Mouse (Mus musculus) small intestine, adult 2 months (tissue): ENCODE results near the gene Polr1b. TPM values are rescaled to one million over a fixed set of nuclear protein-coding genes. Genes with fewer than 3 reads are reported as not detected.

Source experiments
- H3K27ac ChIP-seq: fragments of 200-500 bp; 2 replicates; pipeline ENCODE4 v1.5.1; 2012; ENCODE audit warnings: low read depth, low read length, control low read depth, inconsistent platforms; ENCODE audit not compliant: insufficient read depth
- H3K27me3 ChIP-seq: fragments of 200-500 bp; 2 replicates; pipeline ENCODE4 v1.6.1; 2012; ENCODE audit warnings: mild to moderate bottlenecking, moderate library complexity, low read length, inconsistent platforms; ENCODE audit not compliant: control insufficient read depth, insufficient read depth
- H3K36me3 ChIP-seq: fragments of 200-500 bp; 2 replicates; pipeline ENCODE4 v1.6.1; 2012; ENCODE audit warnings: mild to moderate bottlenecking, low read length, control low read depth, inconsistent platforms; ENCODE audit not compliant: control insufficient read depth, insufficient read depth
- H3K4me1 ChIP-seq: fragments of 200-500 bp; 2 replicates; pipeline ENCODE4 v1.6.1; 2012; ENCODE audit warnings: low read length, inconsistent platforms, mixed read lengths; ENCODE audit not compliant: control insufficient read depth, insufficient read depth, insufficient read length
- H3K4me3 ChIP-seq: fragments of 200-500 bp; 2 replicates; pipeline ENCODE4 v1.5.1; 2012; ENCODE audit warnings: low read depth, mild to moderate bottlenecking, control low read depth, inconsistent platforms, low read length, moderate library complexity
- CTCF ChIP-seq: fragments of 200-500 bp; IDR thresholded peaks from 2 replicates; pipeline ENCODE4 v1.5.1; 2012; ENCODE audit warnings: low read depth, mild to moderate bottlenecking, control low read depth, inconsistent platforms, low read length, moderate library complexity, mixed read lengths; ENCODE audit not compliant: insufficient replicate concordance, insufficient read length; ENCODE audit errors: extremely low read depth
- POLR2A ChIP-seq: fragments of 200-500 bp; IDR thresholded peaks from 2 replicates; pipeline ENCODE4 v1.6.1; 2012; ENCODE audit warnings: low read depth, mild to moderate bottlenecking, control low read depth, inconsistent platforms, low read length, moderate library complexity
- whole genome bisulfite sequencing: fragments of 180-500 bp; shearing (Covaris S2); methylation state at CpG from one replicate; pipeline ENCODE4 v1.1.7; 2018; 5-methylcytosine and 5-hydroxymethylcytosine counted together
- polyA plus RNA-seq: library from polyadenylated mRNA; depleted of rRNA; stranded (reverse); fragments of >200 nt; gene quantifications from 2 replicates; pipeline ENCODE4 v1.2.3, GENCODE M21; 2012

The Polr1b gene
- polyA plus RNA-seq, 1 experiment = 7.6 TPM

- Histone ChIP-seq H3K4me3 (peak within 1 kb of the TSS; percentile 90), H3K27me3 (no peaks in the 10 kb centered on the region), H3K36me3 (no peaks in the 10 kb centered on the region), H3K27ac (no peak within 1 kb of the TSS), H3K4me1 (no peaks in the 10 kb centered on the region)
- 2% methylated on average over 62 of the region's 62 CpGs for WGBS
- TF ChIP-seq CTCF = no peak
- peak; percentile 60; the same call in 1 of the 2 replicates for TF ChIP-seq POLR2A
Observed at GRCm38 (mm10) chr2:129065437-129066282, 35.1 kb upstream of the Polr1b start, which contains the start of gene Ttl. TSS of gene Ttl (plus strand) at chr2:129065942.

- no peak overlapping the region for H3K27ac ChIP-seq
- no peaks in the 10 kb centered on the region for H3K27me3 ChIP-seq
- peak overlapping the region; percentile 90 for H3K4me3 ChIP-seq
- 1% methylated on average over 20 of the region's 20 CpGs for WGBS
- no peak for TF ChIP-seq CTCF
- TF ChIP-seq POLR2A = no peak
- no peaks in the 10 kb centered on the region for H3K36me3 ChIP-seq
- H3K4me1 ChIP-seq = no peaks in the 10 kb centered on the region
Observed at GRCm38 (mm10) chr2:129066326-129066725, 34.5 kb upstream of the Polr1b start.

GRCm38 (mm10) chr2:129070296-129070695 is 30.5 kb upstream of the Polr1b start:
- no peak overlapping the region for H3K4me3 ChIP-seq
- H3K36me3 ChIP-seq = no peaks in the 10 kb centered on the region
- no peak overlapping the region for H3K27ac ChIP-seq
- TF ChIP-seq POLR2A (no peak), CTCF (no peak)
- H3K27me3 ChIP-seq = no peaks in the 10 kb centered on the region
- 84% methylated on average over 3 of the region's 3 CpGs for WGBS
- no peaks in the 10 kb centered on the region for H3K4me1 ChIP-seq

DNA sequence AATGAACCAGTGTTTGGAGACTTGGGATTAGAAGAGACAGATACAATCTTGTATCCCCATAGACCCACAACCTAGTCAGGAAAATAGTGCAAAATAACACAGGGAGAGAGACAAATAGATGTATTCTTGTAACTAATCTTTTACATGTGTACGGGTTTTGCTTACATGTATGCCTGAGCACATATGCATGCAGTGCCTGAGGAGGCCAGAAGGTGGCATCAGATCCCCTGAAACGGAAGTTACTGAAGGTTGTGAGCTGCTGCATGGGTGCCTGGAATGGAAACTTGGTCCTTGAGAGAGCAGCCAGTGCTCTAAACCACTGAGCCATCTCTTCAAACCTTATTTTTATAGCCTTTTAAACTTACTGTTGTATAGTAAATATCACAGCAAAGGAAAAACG is 22.5 kb upstream of the Polr1b start:
- no peaks in the 10 kb centered on the region for H3K36me3 ChIP-seq
- TF ChIP-seq CTCF (peak; percentile 42; the same call in 1 of the 2 replicates), POLR2A (no peak)
- 88% methylated on average over 3 of the region's 3 CpGs for WGBS

GRCm38 (mm10) chr2:129079194-129079593 is 21.6 kb upstream of the Polr1b start:
- Histone ChIP-seq H3K36me3 (no peaks in the 10 kb centered on the region), H3K27ac (no peak overlapping the region), H3K4me1 (no peaks in the 10 kb centered on the region), H3K27me3 (no peaks in the 10 kb centered on the region), H3K4me3 (no peak overlapping the region)
- WGBS = 60% methylated on average over 2 of the region's 2 CpGs
- TF ChIP-seq POLR2A = no peak
- TF ChIP-seq CTCF = no peak

More for the DNA sequence above, 22.5 kb upstream of the Polr1b start:
- Histone ChIP-seq H3K4me3 (no peak overlapping the region), H3K4me1 (no peaks in the 10 kb centered on the region), H3K27me3 (no peaks in the 10 kb centered on the region), H3K27ac (no peak overlapping the region)

DNA sequence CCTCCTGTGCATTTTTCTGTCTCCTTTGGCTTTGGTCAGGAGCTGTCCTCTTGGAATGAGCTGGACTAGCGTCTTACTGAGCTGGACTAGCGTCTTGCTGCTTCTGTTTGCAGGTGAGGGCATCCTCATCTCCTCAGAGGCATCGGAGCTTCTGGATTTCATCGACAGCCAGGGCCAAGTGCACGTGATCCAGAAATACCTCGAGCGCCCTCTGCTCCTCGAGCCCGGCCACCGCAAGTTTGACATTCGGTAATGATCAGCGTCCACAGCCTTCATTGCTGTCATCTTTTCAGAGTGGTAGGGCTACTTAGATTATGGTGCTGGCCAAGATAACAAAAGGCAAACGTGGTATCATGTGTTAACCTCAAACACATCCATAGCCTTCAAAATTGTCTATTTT is 19.7 kb upstream of the Polr1b start:
- 76% methylated on average over 13 of the region's 13 CpGs for WGBS
- TF ChIP-seq CTCF = no peak
- no peak for TF ChIP-seq POLR2A
- H3K27ac ChIP-seq = no peak overlapping the region
- no peak overlapping the region for H3K4me3 ChIP-seq
- H3K27me3 ChIP-seq = no peaks in the 10 kb centered on the region
- no peaks in the 10 kb centered on the region for H3K36me3 ChIP-seq
- H3K4me1 ChIP-seq = no peaks in the 10 kb centered on the region

GRCm38 (mm10) chr2:129083514-129083913 is 17.3 kb upstream of the Polr1b start:
- Histone ChIP-seq H3K36me3 (no peaks in the 10 kb centered on the region), H3K27ac (no peak overlapping the region), H3K4me1 (no peaks in the 10 kb centered on the region), H3K27me3 (no peaks in the 10 kb centered on the region), H3K4me3 (no peak overlapping the region)
- TF ChIP-seq CTCF (no peak), POLR2A (no peak)
- 91% methylated on average over 5 of the region's 5 CpGs for WGBS

- H3K27ac ChIP-seq = no peak overlapping the region
- H3K4me3 ChIP-seq = no peak overlapping the region
- H3K36me3 ChIP-seq = no peaks in the 10 kb centered on the region
- H3K27me3 ChIP-seq = no peaks in the 10 kb centered on the region
- H3K4me1 ChIP-seq = no peaks in the 10 kb centered on the region
- TF ChIP-seq CTCF = peak; percentile 71; the same call in 1 of the 2 replicates
- no peak for TF ChIP-seq POLR2A
- WGBS = 58% methylated on average over 2 of the region's 2 CpGs
Observed at GRCm38 (mm10) chr2:129084959-129085358, 15.8 kb upstream of the Polr1b start.
